Mouse (Mus musculus) neural tube, embryonic 14.5 days (tissue): ENCODE measurements around the gene Vmac. TPM values are rescaled to one million over a fixed set of nuclear protein-coding genes. Genes with fewer than 3 reads are reported as not detected.

Experiments used
- ATAC-seq: fragments of 200-750 bp; cut with Nextera tagmentation; 2 replicates; pipeline ENCODE4 v1.8.0; 2017; ENCODE audit warnings: low read depth, mild to moderate bottlenecking, moderate TSS enrichment, moderate library complexity
- H3K27ac ChIP-seq: fragments of 300-500 bp; sonication (generic); 2 replicates; pipeline ENCODE4 v1.5.1; 2014; ENCODE audit warnings: low read depth, mild to moderate bottlenecking, control low read depth, low read length, moderate library complexity, mixed read lengths
- H3K27me3 ChIP-seq: fragments of 300-500 bp; sonication (generic); 2 replicates; pipeline ENCODE4 v1.6.1; 2014; ENCODE audit warnings: low read length; ENCODE audit not compliant: control insufficient read depth, insufficient read depth
- H3K36me3 ChIP-seq: fragments of 300-500 bp; sonication (generic); 2 replicates; pipeline ENCODE4 v1.6.1; 2014; ENCODE audit warnings: low read length, mixed read lengths; ENCODE audit not compliant: control insufficient read depth, insufficient read depth
- H3K4me1 ChIP-seq: fragments of 300-500 bp; sonication (generic); 2 replicates; pipeline ENCODE4 v1.6.1; 2014; ENCODE audit warnings: low read length; ENCODE audit not compliant: control insufficient read depth, insufficient read depth
- H3K4me2 ChIP-seq: fragments of 300-500 bp; sonication (generic); 2 replicates; pipeline ENCODE4 v1.6.1; 2014; ENCODE audit warnings: mild to moderate bottlenecking, low read depth, low read length, control low read depth
- H3K4me3 ChIP-seq: fragments of 300-500 bp; sonication (generic); 2 replicates; pipeline ENCODE4 v1.5.1; 2014; ENCODE audit warnings: low read depth, low read length, control low read depth, mixed read lengths
- H3K9ac ChIP-seq: fragments of 300-500 bp; sonication (generic); replicated peaks from 2 replicates; pipeline ENCODE4 v1.6.1; 2014; ENCODE audit warnings: low read depth, mild to moderate bottlenecking, control low read depth, low read length, mixed read lengths
- H3K9me3 ChIP-seq: fragments of 300-500 bp; sonication (generic); 2 replicates; pipeline ENCODE4 v1.6.1; 2016; ENCODE audit warnings: low read length; ENCODE audit not compliant: control insufficient read depth
- WGBS: fragments of 180-500 bp; shearing (Covaris S2); extraction: QIAGEN DNeasy Blood & Tissue Kit; methylation state at CpG from one replicate; pipeline ENCODE4 v1.1.7; 2014; 5-methylcytosine and 5-hydroxymethylcytosine counted together
- polyA plus RNA-seq: library from polyadenylated mRNA; unstranded; fragments of >200 nt; fragmentation: Nextera tagmentation; extraction: Ambion mirVana; gene quantifications from 2 replicates; pipeline ENCODE4 v1.2.1, GENCODE M21; 2014

Gene Vmac
- polyA plus RNA-seq, 1 experiment from 2014 or later = 19.4 TPM

DNA sequence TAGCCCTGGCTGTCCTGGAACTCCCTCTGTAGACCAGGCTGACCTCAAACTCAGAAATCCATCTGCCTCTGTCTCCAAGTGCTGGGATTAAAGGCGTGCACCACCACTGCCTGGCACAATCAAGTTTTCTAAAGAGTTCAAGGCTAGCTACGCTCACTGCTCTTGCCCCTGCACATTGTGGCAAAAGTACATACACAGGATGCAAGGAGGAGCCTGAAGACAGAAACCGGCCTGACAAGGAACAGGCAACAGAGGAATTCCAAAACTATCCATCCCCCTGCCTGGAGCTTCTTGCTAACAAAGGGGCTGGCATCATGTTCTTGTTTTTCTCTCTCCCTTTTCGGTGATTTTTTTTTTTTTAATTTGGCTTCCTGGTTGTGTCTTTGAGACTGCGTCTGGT is 26.4 kb upstream of the Vmac start:
- Histone ChIP-seq H3K36me3 (no peaks in the 10 kb centered on the region), H3K4me2 (no peak overlapping the region), H3K4me1 (no peaks in the 10 kb centered on the region), H3K27ac (no peak overlapping the region), H3K4me3 (no peak overlapping the region), H3K9me3 (no peaks in the 10 kb centered on the region), H3K9ac (no peak overlapping the region), H3K27me3 (no peaks in the 10 kb centered on the region)
- WGBS = 69% methylated on average over 5 of the region's 5 CpGs
- no peak for ATAC-seq

DNA sequence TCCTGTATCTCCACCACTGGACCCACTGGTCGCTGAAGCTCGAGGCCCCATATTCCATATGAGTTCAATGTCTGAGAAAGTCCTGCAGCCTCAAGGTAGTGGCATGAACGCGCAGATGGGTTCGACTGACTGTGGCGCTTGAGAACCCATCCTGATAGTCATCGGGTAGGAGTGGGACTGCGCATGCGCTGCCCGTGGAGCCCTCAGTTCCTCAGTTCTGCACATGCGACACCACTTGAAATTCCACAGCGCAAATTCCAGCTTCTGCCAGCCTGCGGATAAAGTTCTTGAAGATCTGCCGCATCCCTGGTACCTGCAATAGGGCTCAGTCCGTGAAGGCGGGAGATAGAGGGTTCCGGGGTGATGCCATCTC is 23.0 kb upstream of the Vmac start:
- no peak overlapping the region for H3K27ac ChIP-seq
- H3K4me3 ChIP-seq = no peak overlapping the region
- no peaks in the 10 kb centered on the region for H3K27me3 ChIP-seq
- no peak overlapping the region for H3K9ac ChIP-seq
- no peaks in the 10 kb centered on the region for H3K9me3 ChIP-seq
- H3K4me1 ChIP-seq = no peaks in the 10 kb centered on the region
- WGBS = 79% methylated on average over 17 of the region's 17 CpGs
- ATAC-seq = no peak
- no peaks in the 10 kb centered on the region for H3K36me3 ChIP-seq
- no peak overlapping the region for H3K4me2 ChIP-seq

DNA sequence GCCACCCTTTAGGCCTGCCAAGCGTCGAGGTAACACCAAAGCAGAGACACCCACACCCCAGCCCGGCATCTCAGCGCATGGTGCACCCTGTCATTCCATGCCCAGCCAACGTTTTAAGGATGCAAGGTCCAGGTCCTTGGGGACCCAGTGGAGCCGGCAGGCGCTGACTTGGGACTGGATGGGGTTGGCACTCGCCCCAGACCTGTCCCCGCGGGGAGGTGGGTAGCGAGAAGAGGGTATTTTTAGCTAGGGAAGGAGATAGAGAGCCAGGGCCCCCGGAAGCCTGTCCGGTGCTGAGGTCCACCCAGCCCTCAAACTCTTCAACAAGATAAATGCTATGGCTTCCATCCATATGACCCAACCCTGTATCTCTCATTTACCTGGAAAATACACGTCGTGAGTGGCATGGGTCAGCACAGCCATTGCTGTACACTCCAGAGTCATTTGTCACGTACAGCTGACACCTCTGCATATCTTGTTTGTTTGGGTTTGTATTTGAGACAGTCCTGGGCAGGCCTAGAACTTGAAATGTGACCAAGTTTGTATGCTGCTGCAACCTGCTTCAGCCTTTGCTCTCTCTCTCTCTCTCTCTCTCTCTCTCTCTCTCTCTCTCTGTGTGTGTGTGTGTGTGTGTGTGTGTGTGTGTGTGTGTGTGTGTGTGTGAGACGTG is 22.4 kb upstream of the Vmac start:
- Histone ChIP-seq H3K4me1 (no peaks in the 10 kb centered on the region), H3K9ac (no peak overlapping the region), H3K27me3 (no peaks in the 10 kb centered on the region), H3K36me3 (no peaks in the 10 kb centered on the region), H3K4me2 (no peak overlapping the region), H3K9me3 (no peaks in the 10 kb centered on the region), H3K4me3 (no peak overlapping the region), H3K27ac (no peak overlapping the region)
- WGBS = 86% methylated on average over 17 of the region's 17 CpGs
- ATAC-seq = no peak

DNA sequence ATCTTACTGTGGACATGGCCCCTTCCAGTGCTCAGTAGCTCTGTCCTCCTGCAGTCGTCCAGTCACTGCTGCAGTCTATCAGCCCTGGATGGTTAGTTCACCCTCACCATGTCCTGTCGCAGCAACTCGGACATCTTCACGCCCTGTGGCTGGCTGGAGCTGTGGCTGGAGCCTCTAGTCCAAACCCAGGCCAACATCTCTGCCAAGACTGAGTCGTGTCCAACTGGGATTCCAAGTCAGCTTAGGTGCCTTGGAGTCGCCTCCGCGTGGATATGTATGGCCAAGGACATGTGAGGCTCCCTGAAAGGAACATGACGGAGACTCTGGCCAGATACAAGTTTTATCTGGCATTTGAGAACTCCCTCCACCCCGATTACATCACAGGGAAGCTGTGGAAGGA is 20.4 kb upstream of the Vmac start:
- H3K9me3 ChIP-seq = no peaks in the 10 kb centered on the region
- no peak overlapping the region for H3K4me2 ChIP-seq
- no peak for ATAC-seq
- H3K27ac ChIP-seq = no peak overlapping the region
- WGBS = 84% methylated on average over 10 of the region's 10 CpGs
- H3K9ac ChIP-seq = no peak overlapping the region
- H3K36me3 ChIP-seq = no peaks in the 10 kb centered on the region
- H3K4me3 ChIP-seq = no peak overlapping the region
- no peaks in the 10 kb centered on the region for H3K27me3 ChIP-seq
- no peaks in the 10 kb centered on the region for H3K4me1 ChIP-seq

DNA sequence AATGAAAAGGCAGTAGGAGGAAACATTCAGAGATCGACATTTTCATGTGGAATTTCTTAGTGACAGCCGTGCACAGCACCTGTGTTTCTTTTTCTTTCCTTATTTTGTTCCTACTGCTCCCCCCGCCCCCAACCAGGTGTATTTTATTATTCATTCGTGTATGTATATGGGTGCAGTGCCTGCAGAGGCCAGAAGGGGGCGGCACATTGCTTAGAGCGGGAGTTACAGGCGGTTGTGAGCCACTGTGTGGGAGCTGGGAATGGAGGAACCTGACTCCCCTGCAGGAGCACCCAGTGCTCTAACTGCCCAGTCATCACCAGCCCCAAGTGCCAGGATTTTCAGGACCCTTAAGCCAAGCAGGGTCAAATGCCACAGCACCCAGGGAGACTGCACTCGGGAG is 18.7 kb upstream of the Vmac start:
- no peaks in the 10 kb centered on the region for H3K27me3 ChIP-seq
- WGBS = 48% methylated on average over 8 of the region's 8 CpGs
- H3K9me3 ChIP-seq = no peaks in the 10 kb centered on the region
- no peak for ATAC-seq
- no peak overlapping the region for H3K9ac ChIP-seq
- H3K36me3 ChIP-seq = no peaks in the 10 kb centered on the region
- no peak overlapping the region for H3K4me3 ChIP-seq
- no peak overlapping the region for H3K4me2 ChIP-seq
- no peak overlapping the region for H3K27ac ChIP-seq
- no peaks in the 10 kb centered on the region for H3K4me1 ChIP-seq

DNA sequence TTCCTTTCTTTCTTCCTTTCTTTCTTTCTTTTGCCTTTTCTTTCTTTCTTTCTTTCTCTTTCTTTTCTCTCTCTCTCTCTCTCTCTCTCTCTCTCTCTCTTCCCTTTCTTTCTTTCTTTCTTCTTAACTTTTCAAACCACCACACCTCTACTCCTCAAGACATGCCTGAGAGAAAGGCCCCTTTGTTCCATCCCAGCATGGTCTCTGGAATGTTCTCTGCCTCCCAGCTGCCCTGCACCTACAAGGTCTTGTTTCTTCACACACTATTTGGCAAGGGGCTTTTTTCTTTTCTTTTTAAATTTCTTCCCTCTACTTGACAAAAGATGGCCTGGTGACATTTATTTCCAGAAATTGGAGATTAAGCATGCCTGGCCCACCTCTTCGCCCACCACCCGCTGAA is 11.8 kb upstream of the Vmac start:
- Histone ChIP-seq H3K4me3 (no peak overlapping the region), H3K27me3 (no peaks in the 10 kb centered on the region), H3K4me2 (no peak overlapping the region), H3K9me3 (no peaks in the 10 kb centered on the region), H3K27ac (no peak overlapping the region), H3K36me3 (no peaks in the 10 kb centered on the region; the same call in 1 of the 2 replicates), H3K4me1 (no peaks in the 10 kb centered on the region), H3K9ac (no peak overlapping the region)
- WGBS = 58% methylated on average over 2 of the region's 2 CpGs
- ATAC-seq = no peak

DNA sequence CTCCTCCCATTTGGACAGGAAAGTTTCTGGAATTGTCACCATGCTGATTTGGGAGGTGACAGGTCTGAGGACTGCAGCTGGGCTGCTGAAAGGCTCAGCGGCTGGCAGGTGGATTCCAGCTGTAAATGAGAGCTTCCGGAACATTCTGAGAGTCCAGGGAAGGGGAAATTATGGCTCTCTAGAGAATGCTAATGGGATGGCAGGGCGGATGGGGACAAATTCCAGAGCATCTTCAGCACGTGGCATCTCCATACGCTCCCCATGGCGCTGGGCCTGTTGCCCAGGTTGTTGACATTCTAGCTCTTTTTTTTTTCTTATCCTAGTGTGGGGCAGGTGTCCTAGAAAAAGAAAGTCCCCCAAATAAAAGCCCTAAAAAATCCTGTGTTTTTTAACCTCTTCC is 11.3 kb upstream of the Vmac start:
- no peaks in the 10 kb centered on the region; the same call in 1 of the 2 replicates for H3K36me3 ChIP-seq
- H3K27me3 ChIP-seq = no peaks in the 10 kb centered on the region
- no peak overlapping the region for H3K27ac ChIP-seq
- H3K9me3 ChIP-seq = no peaks in the 10 kb centered on the region
- no peak overlapping the region for H3K4me2 ChIP-seq
- no peak overlapping the region for H3K9ac ChIP-seq
- 28% methylated on average over 6 of the region's 6 CpGs for WGBS
- no peak overlapping the region for H3K4me3 ChIP-seq
- H3K4me1 ChIP-seq = no peaks in the 10 kb centered on the region
- ATAC-seq = no peak

DNA sequence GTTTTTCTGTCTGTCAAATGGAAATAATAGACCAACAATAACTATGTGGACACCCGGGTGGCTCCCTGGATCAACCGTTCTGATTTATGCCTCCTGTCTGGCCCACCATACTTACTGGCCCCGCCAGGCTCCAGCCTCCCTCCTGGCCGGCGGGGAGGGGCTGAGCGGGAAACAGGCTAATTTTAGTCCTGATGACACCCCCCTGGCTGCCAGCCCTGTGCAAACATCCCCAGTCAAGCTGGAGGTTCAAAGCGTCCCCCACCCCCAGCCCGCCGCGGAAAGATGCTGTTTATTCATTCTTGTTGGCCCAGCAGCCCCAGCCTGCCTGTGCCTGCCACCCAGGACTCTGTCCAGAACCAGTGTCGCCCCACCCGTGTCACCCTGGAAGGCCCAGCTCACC is 10.3 kb upstream of the Vmac start:
- Histone ChIP-seq H3K36me3 (peaks cover 1% of the 10 kb centered on the region; the same call in 1 of the 2 replicates), H3K4me2 (no peak overlapping the region), H3K27me3 (no peaks in the 10 kb centered on the region), H3K4me1 (no peaks in the 10 kb centered on the region), H3K9ac (no peak overlapping the region), H3K9me3 (no peaks in the 10 kb centered on the region), H3K27ac (no peak overlapping the region), H3K4me3 (no peak overlapping the region)
- 29% methylated on average over 12 of the region's 12 CpGs for WGBS
- no peak for ATAC-seq

DNA sequence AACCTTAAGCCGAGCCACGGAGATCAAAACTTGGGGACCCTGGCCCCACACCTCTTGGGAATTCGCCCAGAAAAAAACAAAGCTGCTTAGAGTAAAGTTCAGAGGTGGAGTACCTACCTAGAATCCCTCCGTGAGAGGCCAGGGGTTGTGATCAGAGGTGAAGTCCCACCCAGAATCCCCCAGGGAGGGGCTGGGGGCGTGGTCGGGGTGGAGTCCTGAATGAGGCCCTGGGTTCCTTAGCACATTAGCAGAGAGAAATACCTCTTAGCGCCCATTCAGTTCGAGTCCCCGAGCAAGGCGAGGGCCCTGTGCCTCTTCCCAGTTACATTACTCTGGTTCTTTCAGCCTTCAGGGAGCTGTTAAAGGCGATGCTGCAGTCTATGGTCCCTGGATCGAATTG is 9.8 kb upstream of the Vmac start:
- peaks cover 6% of the 10 kb centered on the region; the same call in 1 of the 2 replicates for H3K36me3 ChIP-seq
- no peak for ATAC-seq
- no peaks in the 10 kb centered on the region for H3K9me3 ChIP-seq
- H3K4me3 ChIP-seq = no peak overlapping the region
- H3K4me1 ChIP-seq = no peaks in the 10 kb centered on the region
- no peak overlapping the region for H3K27ac ChIP-seq
- no peak overlapping the region for H3K4me2 ChIP-seq
- H3K9ac ChIP-seq = no peak overlapping the region
- no peaks in the 10 kb centered on the region for H3K27me3 ChIP-seq
- 10% methylated on average over 12 of the region's 12 CpGs for WGBS
